Comparison of ENCODE assay signal across 14 mouse cellular contexts in the genomic region with DNA sequence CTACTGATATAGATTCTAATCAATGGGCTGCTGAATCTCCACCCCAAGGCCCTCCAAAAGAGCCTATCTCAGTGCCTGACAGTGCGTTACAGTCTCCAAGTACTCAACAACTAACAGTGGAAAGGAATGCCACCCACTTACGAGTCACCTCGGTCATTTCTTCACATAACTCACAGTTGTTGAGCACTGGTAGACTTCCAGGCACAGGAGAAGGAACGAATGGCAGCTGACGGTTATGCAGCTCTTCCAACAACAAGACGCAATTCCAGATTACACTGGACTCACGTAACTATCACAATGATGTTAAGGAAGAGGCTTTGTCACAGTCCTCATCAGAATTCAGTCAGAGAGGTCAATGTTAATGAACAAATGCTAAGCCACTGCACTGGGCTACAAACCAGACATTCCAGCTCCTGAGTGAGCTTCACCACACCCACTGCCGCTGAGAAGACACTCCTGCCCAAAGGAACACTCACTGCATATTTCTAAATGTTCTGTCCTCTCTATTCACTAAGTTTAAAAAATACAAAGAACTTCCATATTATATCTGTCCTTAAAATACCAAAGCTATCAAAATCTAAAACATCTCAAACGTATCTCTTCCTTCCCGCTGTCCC.
DNase-seq lines count a peak whose midpoint lies in the region.
"Had no signal": no experiment of that assay in that cellular context is flagged by ENCODE, and none has a peak within 500 bp of the region (broad histone marks: within the 10 kb centered on the region; RNA-seq: fewer than 3 reads in every experiment).

No protein-coding gene starts in this region.

- peak; percentile 65 for DNase-seq in heart, adult 11 months
- no peak for DNase-seq in heart, adult 9 months (ENCODE audit: low spot score in 2 of 2)
- DNase-seq in lung, postnatal 36 days, result peak; percentile 50
- no peak for DNase-seq in lung, postnatal 10 days
- peak; percentile 83 for DNase-seq in ZHBTc4 (ENCODE audit: low read depth, low spot score)
- no peak for DNase-seq in layer of hippocampus, adult 9-11 months
- DNase-seq in adrenal gland, postnatal 14 days, result no peak
- DNase-seq: adrenal gland, adult 2 months; cerebellum, adult 11 months; cerebellum, adult 8-10 months; cerebellum, postnatal 14 days; embryo, embryonic 11 days; gastrocnemius, postnatal 10 days; heart, postnatal 36 days had no signal

Comparison
In these comparisons a context has a peak if more than half of its experiments do, and no peak if none do; other contexts are left out.
1. DNase-seq: peak in heart, adult 11 months (single experiment), lung, postnatal 36 days (single experiment) and ZHBTc4 (single experiment); none in heart, adult 9 months (0 of 2), lung, postnatal 10 days (single experiment), layer of hippocampus, adult 9-11 months (single experiment) and adrenal gland, postnatal 14 days (single experiment).